In the genomic region with DNA sequence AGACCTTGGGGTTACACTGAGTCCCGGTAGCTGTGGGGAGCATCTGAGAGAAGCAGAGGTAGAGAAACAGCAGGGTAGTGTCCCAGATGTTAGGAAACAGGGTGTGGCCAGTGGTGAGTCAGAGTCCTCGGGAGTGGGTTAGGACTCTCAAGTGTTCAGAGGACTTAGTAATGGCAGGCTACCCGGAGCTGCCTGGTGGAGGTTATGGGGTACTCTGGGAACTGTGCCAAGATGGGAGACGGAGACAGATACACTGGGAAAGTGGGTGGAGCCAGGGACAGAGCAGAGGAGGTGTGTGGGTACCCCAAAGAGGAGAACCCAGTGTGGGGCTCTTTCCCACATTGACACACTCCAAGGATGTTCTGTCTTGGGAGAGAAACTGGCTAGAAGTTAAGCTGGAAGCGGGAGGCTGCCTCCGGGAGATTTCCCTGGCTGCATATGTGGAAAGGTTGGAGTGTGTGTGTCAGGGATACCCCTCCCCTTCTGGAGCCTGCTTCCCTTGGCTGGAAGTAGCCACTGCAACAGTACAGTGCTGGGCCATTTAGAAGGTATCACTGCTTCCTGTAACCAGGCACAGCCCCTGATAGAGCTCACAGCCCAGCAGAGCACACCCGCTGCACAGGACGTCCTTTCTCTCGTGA, we compare ENCODE assay signal across 12 mouse cellular contexts. TPM values are rescaled to one million over a fixed set of nuclear protein-coding genes. Genes with fewer than 3 reads are reported as not detected.
A peak's percentile ranks its signal among the peaks of the same experiment; 100 is the strongest.
DNase-seq lines count a peak whose midpoint lies in the region; ATAC-seq and TF ChIP-seq lines count a peak whose summit lies in the region.
"Had no signal": no experiment of that assay in that cellular context is flagged by ENCODE, and none has a peak within 500 bp of the region (broad histone marks: within the 10 kb centered on the region; RNA-seq: fewer than 3 reads in every experiment).

No protein-coding gene starts in this region.

- peak; percentile 98 for DNase-seq in heart, adult 11 months
- DNase-seq in heart, postnatal 25 days (ENCODE audit: low spot score), result no peak
- peak; percentile 75 for DNase-seq in 3134 (ENCODE audit: extremely low read depth, insufficient read length, low spot score)
- peak; percentile 89 for DNase-seq in NIH3T3 (ENCODE audit: low read depth)
- DNase-seq in heart, postnatal 0 days (ENCODE audit: low spot score), result no peak
- DNase-seq in layer of hippocampus, postnatal 25 days (ENCODE audit: extremely low spot score in 1 of 2, low spot score in 1 of 2), result no peak
- no peak for DNase-seq in forebrain, embryonic 11.5 days (ENCODE audit: low spot score)

- no peak for TF ChIP-seq CTCF in heart, postnatal 0 days (IDR thresholded peaks at IDR 0.05; ENCODE audit: low read depth)

- peaks cover 11% of the 10 kb centered on the region for H3K27me3 ChIP-seq in heart, postnatal 0 days (ENCODE audit: control insufficient read depth, insufficient read depth, low read length)
- peaks cover 2% of the 10 kb centered on the region; the same call in 1 of the 2 replicates for H3K27me3 ChIP-seq in forebrain, embryonic 11.5 days (ENCODE audit: control insufficient read depth, insufficient read depth, low read length)

- ATAC-seq in heart, postnatal 0 days (ENCODE audit: insufficient read depth, low read depth), result no peak
- ATAC-seq in inflammation-experienced regulatory T-cells, adult 6 months, result no peak
- ATAC-seq in forebrain, embryonic 11.5 days (replicated peaks; ENCODE audit: low FRiP score), result no peak

- no peak for TF ChIP-seq EP300 in heart, postnatal 0 days (IDR thresholded peaks at IDR 0.05; ENCODE audit: low read depth)

- intact Hi-C loops in heart, postnatal 25 days (cut with DNase I), result no loop called here

- H3K4me2 ChIP-seq in heart, postnatal 0 days (ENCODE audit: low read depth, low read length), result no peak overlapping the region
- no peak overlapping the region for H3K4me2 ChIP-seq in forebrain, embryonic 11.5 days (ENCODE audit: low read depth, low read length, severe bottlenecking)
- H3K4me2 ChIP-seq: embryonic facial prominence, embryonic 12.5 days had no signal

- H3K4me3 ChIP-seq in heart, postnatal 0 days (ENCODE audit: low read depth, low read length), result no peak overlapping the region
- H3K4me3 ChIP-seq in forebrain, embryonic 11.5 days (ENCODE audit: low read depth, low read length), result no peak overlapping the region
- H3K4me3 ChIP-seq: embryonic facial prominence, embryonic 12.5 days had no signal

- no peaks in the 10 kb centered on the region for H3K9me3 ChIP-seq in heart, postnatal 0 days (replicated peaks; ENCODE audit: control insufficient read depth, low read length)
- H3K9me3 ChIP-seq in forebrain, embryonic 11.5 days (ENCODE audit: control insufficient read depth, low read length), result no peaks in the 10 kb centered on the region
- H3K9me3 ChIP-seq: embryonic facial prominence, embryonic 12.5 days; G1E had no signal

- peak overlapping the region; percentile 68; the same call in 1 of the 2 replicates for H3K27ac ChIP-seq in heart, postnatal 0 days (ENCODE audit: low read depth)
- H3K27ac ChIP-seq in forebrain, embryonic 11.5 days (ENCODE audit: low read depth, low read length), result no peak overlapping the region
- H3K27ac ChIP-seq: embryonic facial prominence, embryonic 12.5 days had no signal

- H3K9ac ChIP-seq in heart, postnatal 0 days (replicated peaks; ENCODE audit: low read depth, low read length), result no peak overlapping the region
- no peak overlapping the region for H3K9ac ChIP-seq in forebrain, embryonic 11.5 days (ENCODE audit: low read length)
- H3K9ac ChIP-seq: embryonic facial prominence, embryonic 12.5 days had no signal

- peaks cover 22% of the 10 kb centered on the region for H3K4me1 ChIP-seq in heart, postnatal 0 days (ENCODE audit: control insufficient read depth, insufficient read depth)
- H3K4me1 ChIP-seq in forebrain, embryonic 11.5 days (replicated peaks; ENCODE audit: control insufficient read depth, insufficient read depth, low read length), result 0 out of 2 replicates have a peak, but pooled peaks cover 2% of the 10 kb centered on the region

- H3K36me3 ChIP-seq in heart, postnatal 0 days (replicated peaks; ENCODE audit: control insufficient read depth, insufficient read depth, low read length), result no peaks in the 10 kb centered on the region
- H3K36me3 ChIP-seq in forebrain, embryonic 11.5 days (ENCODE audit: control insufficient read depth, insufficient read depth, low read length), result no peaks in the 10 kb centered on the region
- H3K36me3 ChIP-seq: embryonic facial prominence, embryonic 12.5 days; G1E had no signal

- WGBS in heart, postnatal 0 days, result 36% methylated on average over 9 of the region's 9 CpGs
- WGBS in forebrain, embryonic 11.5 days, result 80% methylated on average over 9 of the region's 9 CpGs

RNA-seq across cellular contexts. Expression of gene Tnxb, which starts 14.0 kb away (rescaled TPM):
- total RNA-seq in heart, postnatal 25 days (2021), result 10 to 100 TPM; 32.1 to 42.1 TPM
- total RNA-seq in heart, postnatal 0 days (2014; rRNA removed; ENCODE audit: low replicate concordance), result 24.5 and 26.8 TPM in 2 replicates
- polyA plus RNA-seq in heart, postnatal 0 days (2015; fragmentation: Nextera tagmentation; extraction: Ambion mirVana), result 1.8 and 2.0 TPM in 2 replicates
- not detected for polyA plus RNA-seq in inflammation-experienced regulatory T-cells, adult 6 months (2017; shearing (Covaris generic))
- total RNA-seq in layer of hippocampus, postnatal 25 days (2021), result 1 to 10 TPM; 7.1 to 9.0 TPM
- polyA plus RNA-seq in forebrain, embryonic 11.5 days (2014; fragmentation: Nextera tagmentation; extraction: Ambion mirVana), result 0.03 TPM in 1 of 2 replicates, not detected in the other
- polyA plus RNA-seq: G1E had no signal

RNA-seq across cellular contexts. Expression of gene Atf6b, which starts 37.4 kb away (rescaled TPM):
- 10 to 100 TPM; 15.6 to 17.8 TPM for total RNA-seq in heart, postnatal 25 days (2021)
- total RNA-seq in heart, postnatal 0 days (2014; rRNA removed; ENCODE audit: low replicate concordance), result 15.8 and 16.6 TPM in 2 replicates
- polyA plus RNA-seq in heart, postnatal 0 days (2015; fragmentation: Nextera tagmentation; extraction: Ambion mirVana), result 22.5 and 24.3 TPM in 2 replicates
- 10 to 100 TPM; 19.0 to 21.9 (median 19.3) TPM for polyA plus RNA-seq in inflammation-experienced regulatory T-cells, adult 6 months (2017; shearing (Covaris generic))
- total RNA-seq in layer of hippocampus, postnatal 25 days (2021), result 100 to 1,000 TPM in 1 of 2 experiments, 10 to 100 TPM in 1; 97.1 to 102 TPM
- polyA plus RNA-seq in forebrain, embryonic 11.5 days (2014; fragmentation: Nextera tagmentation; extraction: Ambion mirVana), result 79.5 and 82.9 TPM in 2 replicates

RNA-seq across cellular contexts. Expression of gene Fkbpl, which starts 39.8 kb away (rescaled TPM):
- total RNA-seq in heart, postnatal 25 days (2021), result 1 to 10 TPM; 6.2 to 6.6 TPM
- 2.6 and 7.1 TPM in 2 replicates for total RNA-seq in heart, postnatal 0 days (2014; rRNA removed; ENCODE audit: low replicate concordance)
- 12.3 and 13.4 TPM in 2 replicates for polyA plus RNA-seq in heart, postnatal 0 days (2015; fragmentation: Nextera tagmentation; extraction: Ambion mirVana)
- polyA plus RNA-seq in inflammation-experienced regulatory T-cells, adult 6 months (2017; shearing (Covaris generic)), result 1 to 10 TPM; 4.4 to 5.8 (median 5.2) TPM
- total RNA-seq in layer of hippocampus, postnatal 25 days (2021), result 10 to 100 TPM; 14.1 to 14.9 TPM
- polyA plus RNA-seq in forebrain, embryonic 11.5 days (2014; fragmentation: Nextera tagmentation; extraction: Ambion mirVana), result 14.5 and 18.2 TPM in 2 replicates

RNA-seq across cellular contexts. Expression of gene Prrt1, which starts 55.0 kb away (rescaled TPM):
- 1 to 10 TPM; 1.1 to 1.9 TPM for total RNA-seq in heart, postnatal 25 days (2021)
- total RNA-seq in heart, postnatal 0 days (2014; rRNA removed; ENCODE audit: low replicate concordance), result 0.35 TPM in 1 of 2 replicates, not detected in the other
- 0.16 and 0.19 TPM in 2 replicates for polyA plus RNA-seq in heart, postnatal 0 days (2015; fragmentation: Nextera tagmentation; extraction: Ambion mirVana)
- 1 to 10 TPM in 2 of 3 experiments, under 1 TPM in 1; 0.79 to 4.0 (median 3.7) TPM for polyA plus RNA-seq in inflammation-experienced regulatory T-cells, adult 6 months (2017; shearing (Covaris generic))
- total RNA-seq in layer of hippocampus, postnatal 25 days (2021), result 100 to 1,000 TPM; 259 to 330 TPM
- 2.4 and 2.7 TPM in 2 replicates for polyA plus RNA-seq in forebrain, embryonic 11.5 days (2014; fragmentation: Nextera tagmentation; extraction: Ambion mirVana)
- total RNA-seq: G1E; hematopoietic stem cell, adult 5-6 weeks had no signal
- polyA plus RNA-seq: G1E; liver, embryonic 16.5 days had no signal

RNA-seq across cellular contexts. Expression of gene Ppt2, which starts 56.1 kb away (rescaled TPM):
- total RNA-seq in heart, postnatal 25 days (2021), result 10 to 100 TPM; 53.2 to 53.7 TPM
- 35.7 and 37.4 TPM in 2 replicates for total RNA-seq in heart, postnatal 0 days (2014; rRNA removed; ENCODE audit: low replicate concordance)
- polyA plus RNA-seq in heart, postnatal 0 days (2015; fragmentation: Nextera tagmentation; extraction: Ambion mirVana), result 24.0 and 25.7 TPM in 2 replicates
- 10 to 100 TPM; 18.8 to 22.9 (median 20.6) TPM for polyA plus RNA-seq in inflammation-experienced regulatory T-cells, adult 6 months (2017; shearing (Covaris generic))
- total RNA-seq in layer of hippocampus, postnatal 25 days (2021), result 10 to 100 TPM; 42.4 to 48.4 TPM
- 26.4 and 29.0 TPM in 2 replicates for polyA plus RNA-seq in forebrain, embryonic 11.5 days (2014; fragmentation: Nextera tagmentation; extraction: Ambion mirVana)

Comparison
In these comparisons a context has a peak if more than half of its experiments do, and no peak if none do; other contexts are left out.
1. DNase-seq: peak in heart, adult 11 months (single experiment), 3134 (single experiment) and NIH3T3 (single experiment); none in heart, postnatal 25 days (single experiment), heart, postnatal 0 days (single experiment), layer of hippocampus, postnatal 25 days (0 of 2) and forebrain, embryonic 11.5 days (single experiment).